Mouse (Mus musculus): ENCODE results near the gene Cpeb4.
"Not testable (repeated sequence)": the region's sequence is repeated elsewhere in the genome, so short reads cannot be mapped to it uniquely, and the experiment has no call there.

Cpeb4 gene

DNA sequence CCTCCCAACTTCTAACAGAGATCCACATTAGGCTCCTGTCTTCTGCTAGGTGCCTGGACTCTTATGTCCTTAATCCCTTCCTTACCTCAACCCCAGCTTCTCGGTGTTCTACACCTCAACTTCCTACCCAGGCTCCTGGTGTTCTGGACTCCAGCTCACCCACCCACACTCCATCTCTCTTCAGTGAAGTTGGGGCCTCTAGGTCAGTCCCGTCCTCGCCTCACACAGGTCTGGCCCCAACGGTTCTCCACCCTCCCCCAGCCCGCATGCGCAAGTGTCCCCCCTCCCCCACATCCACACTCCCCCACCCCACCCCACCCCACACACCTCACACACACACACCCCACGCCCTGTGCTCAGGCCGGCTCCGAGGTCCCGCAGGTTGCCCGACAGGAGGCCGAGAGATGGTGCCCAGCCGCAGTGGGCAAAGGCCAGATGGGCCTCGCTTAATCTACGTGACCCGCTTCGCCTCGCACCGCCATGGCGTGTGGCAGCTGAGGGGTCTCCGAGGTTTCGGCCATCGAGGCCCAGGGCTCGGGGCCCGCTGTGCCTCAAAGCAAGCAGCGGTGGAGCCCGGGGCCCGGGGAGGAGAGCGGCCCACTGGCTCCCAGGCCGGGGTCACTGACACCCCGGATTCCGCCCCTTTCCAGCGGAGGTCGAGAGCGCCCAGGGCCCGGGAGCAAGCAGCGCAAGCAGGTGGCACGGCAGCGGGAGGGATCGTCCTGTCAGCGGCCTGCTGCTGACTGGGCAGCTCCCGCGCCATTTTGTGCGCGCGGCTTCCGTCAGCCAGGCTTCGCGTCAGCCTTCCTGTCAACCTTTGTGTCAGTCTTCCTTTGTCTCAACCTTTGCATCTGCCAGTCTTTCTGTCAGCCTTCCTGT is 93.5 kb downstream of the Cpeb4 start, which contains the start of gene 4930524B15Rik:
TSS of gene 4930524B15Rik (plus strand) at position 337 of the 879 bp plus-strand sequence.
- no peak for DNase-seq (ENCODE audit: extremely low spot score, low read depth, low spot score)

GRCm38 (mm10) chr11:31974132-31974531 is 102.1 kb downstream of the Cpeb4 start:
- DNase-seq (ENCODE audit: extremely low spot score, low read depth, low spot score) = no peak

DNA sequence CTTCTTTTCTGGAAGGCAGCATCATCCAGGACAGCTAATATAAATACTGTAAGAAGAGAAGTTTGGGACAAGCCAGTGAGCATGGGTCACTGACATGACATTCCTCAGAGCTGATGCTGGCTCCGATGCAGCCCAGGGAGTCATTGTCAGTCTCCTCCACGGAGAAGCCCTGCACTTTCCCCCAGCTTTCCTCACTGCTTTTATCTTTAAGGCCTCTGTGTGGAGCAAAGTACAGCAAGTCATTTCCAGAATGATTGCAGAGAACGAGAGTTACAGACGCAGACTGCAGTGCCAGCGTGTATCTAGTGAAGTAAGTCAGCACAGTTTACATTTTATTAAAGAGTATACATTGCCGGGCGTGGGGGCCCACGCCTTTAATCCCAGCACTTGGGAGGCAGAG is 102.8 kb downstream of the Cpeb4 start:
- DNase-seq (ENCODE audit: extremely low spot score, low read depth, low spot score) = no peak

- no peak for DNase-seq (ENCODE audit: extremely low spot score, low read depth, low spot score)
Measured at GRCm38 (mm10) chr11:31975678-31976077, 103.7 kb downstream of the Cpeb4 start.

DNA sequence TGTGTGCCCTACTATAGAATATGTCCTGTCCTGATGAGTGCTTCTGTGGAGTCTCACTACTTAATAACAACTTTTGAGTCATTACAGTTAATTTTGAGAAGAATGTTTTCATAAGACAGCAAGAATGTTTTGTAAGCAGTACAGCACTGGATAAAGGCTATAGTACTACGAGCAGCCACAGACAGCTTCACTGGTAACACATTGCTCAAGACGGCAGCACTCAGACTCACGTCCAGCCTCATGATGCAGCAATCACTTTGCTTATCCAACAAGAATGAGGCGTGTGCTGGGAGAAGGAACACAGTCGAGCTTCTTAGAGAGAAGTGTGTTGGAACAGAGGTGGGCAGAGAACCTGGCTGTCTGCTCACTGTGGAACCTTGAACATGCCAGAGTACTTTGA is 104.1 kb downstream of the Cpeb4 start:
- DNase-seq (ENCODE audit: extremely low spot score, low read depth, low spot score) = no peak

GRCm38 (mm10) chr11:31980089-31980488 is 108.1 kb downstream of the Cpeb4 start:
- not testable (repeated sequence) for DNase-seq (ENCODE audit: extremely low spot score, low read depth, low spot score)

DNA sequence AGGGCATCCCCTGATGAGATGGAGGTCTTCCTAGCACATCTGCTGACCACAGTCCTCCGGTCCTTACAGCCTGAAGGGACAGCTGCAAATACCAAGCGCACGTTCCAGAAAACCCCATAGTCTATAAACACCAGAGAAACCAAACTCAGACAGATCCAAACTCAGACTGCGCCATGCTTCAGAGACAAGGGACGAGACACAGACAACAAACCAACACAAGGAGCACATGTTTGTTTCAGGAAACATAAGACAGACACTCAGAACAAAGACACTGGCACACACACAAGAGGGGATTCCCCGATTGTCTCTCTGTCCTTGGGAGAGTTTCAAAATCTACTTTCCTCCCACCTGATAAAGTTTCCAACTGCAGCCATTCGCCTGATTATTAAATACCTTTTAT is 109.8 kb downstream of the Cpeb4 start:
- no peak for DNase-seq (ENCODE audit: extremely low spot score, low read depth, low spot score)

- DNase-seq (ENCODE audit: extremely low spot score, low read depth, low spot score) = not testable (repeated sequence)
Measured at GRCm38 (mm10) chr11:31982247-31982943, 110.4 kb downstream of the Cpeb4 start.

GRCm38 (mm10) chr11:31983249-31983648 is 111.2 kb downstream of the Cpeb4 start:
- DNase-seq (ENCODE audit: extremely low spot score, low read depth, low spot score) = no peak

GRCm38 (mm10) chr11:31984786-31985185 is 112.8 kb downstream of the Cpeb4 start:
- no peak for DNase-seq (ENCODE audit: extremely low spot score, low read depth, low spot score)

Measured in hindlimb bud, embryonic 11.5 days (tissue).